Mouse (Mus musculus): ENCODE results near the gene Il1rn.

Gene Il1rn

DNA sequence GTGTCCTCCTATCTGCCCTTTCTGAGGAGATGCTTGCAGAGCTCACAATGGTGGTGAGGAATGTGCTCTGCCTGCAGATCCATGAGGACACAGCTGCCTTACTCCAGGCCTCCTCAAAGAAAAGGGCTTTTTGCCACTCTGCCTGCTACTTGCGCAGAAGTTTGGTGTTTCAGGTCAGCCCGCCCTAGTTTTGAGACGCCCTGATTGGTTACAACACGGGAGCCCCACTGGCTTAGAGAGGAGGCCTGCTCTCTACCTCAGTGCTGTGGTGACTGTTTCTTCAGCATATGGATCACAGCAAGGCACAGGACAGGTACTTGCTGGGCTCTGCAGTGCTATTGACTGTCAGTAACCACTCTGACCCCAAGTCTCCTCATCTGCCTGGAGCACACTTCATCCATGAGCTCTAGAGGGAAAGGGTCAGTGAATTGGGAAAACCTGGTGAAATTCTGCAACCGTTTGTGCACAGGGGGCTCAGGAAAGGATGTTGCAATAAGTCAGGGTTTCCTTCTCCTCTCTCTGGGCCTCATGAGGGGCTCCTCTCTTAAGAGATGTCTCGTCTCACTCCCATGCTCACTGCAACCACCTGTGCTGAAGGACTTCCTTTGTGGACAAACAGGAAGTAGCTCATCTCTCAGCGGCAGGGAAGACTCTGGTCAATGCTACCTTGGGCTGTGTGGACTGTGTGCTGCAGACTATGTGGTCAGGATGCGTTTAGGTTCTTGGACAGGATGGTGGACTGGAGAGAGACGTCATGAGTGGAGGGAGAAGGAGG is 46.0 kb downstream of the Il1rn start:
- DNase-seq (ENCODE audit: low spot score): no peak

GRCm38 (mm10) chr2:24383636-24384035 is 47.0 kb downstream of the Il1rn start:
- DNase-seq (ENCODE audit: low spot score): no peak

DNA sequence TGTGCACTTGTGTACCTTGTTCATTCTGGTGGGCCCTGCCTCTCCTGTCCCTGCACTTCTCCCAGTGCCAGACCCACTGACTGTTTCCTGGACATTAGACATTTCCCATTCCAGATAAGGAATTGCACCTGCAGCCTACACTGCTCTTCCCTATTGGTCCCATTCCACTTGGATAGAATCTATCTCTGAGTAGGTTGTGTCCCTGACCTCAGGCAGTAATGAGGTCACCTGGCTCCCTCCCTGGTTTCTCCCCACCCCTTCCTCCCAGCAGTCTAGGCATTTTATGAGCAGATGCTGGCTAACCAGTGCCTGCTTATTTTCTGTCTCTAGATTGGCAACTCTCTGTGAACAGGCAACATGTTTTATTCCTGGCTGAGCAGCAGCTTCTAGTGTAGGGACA is 47.7 kb downstream of the Il1rn start:
- DNase-seq (ENCODE audit: low spot score): no peak

- DNase-seq (ENCODE audit: low spot score): no peak
Measured at GRCm38 (mm10) chr2:24385111-24385961, 48.7 kb downstream of the Il1rn start.

DNA sequence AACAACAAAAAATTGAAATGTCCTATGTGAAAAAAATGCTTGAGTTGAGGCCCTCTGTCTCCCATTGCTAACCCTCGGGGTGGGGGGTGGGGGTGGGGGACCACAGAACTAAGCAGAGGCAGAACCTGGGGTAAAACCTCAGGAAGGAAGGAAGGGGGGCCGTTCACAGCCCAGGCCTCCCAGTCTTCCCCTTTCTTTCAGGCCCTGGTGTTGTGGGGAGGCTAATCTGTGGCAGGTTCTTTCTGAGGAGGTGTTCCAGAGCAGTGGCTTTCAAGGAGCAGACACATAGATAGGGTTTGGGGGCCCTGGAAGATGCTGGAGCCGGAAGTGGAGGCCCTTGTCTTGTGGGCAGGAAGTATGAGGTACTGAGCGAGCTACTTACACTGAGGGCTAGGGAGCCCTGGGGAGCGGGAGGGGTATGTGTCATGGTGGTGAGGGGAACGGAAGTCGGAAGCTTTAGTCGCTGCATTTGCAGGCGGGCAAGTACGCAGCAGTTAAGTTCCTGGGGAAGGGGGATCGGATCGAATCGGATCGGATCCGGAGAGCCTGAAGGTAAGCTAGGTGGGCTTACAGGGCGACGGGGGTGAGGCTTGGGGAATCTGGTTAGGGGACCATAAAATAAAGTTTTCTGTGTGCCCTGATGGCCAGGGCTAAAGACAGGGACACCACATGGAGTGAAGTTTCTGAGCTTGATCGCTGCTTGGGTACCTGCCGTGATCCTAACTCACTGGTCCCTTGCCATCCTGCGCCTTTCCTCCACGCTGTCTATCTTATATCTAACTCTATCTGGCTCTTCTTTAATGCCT is 49.7 kb downstream of the Il1rn start:
- no peak for DNase-seq (ENCODE audit: low spot score)

DNA sequence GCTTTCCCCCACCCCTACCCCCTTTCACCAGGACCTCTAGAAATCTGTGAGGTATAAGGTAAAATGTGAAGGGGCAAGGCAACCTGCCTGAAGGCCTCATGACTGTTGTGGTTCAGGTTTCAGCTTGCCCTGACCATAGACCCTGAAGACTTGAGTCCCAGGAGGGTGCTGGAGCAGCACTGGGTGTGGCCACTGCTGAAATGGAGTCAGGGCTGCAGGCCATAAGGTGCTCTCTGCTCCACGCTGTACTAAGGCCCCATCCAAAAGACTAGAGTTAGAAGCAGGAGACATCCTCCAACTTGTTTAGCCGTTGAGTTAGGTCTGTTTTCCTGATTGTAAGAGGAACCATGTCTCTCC is 50.3 kb downstream of the Il1rn start:
- DNase-seq (ENCODE audit: low spot score): no peak

GRCm38 (mm10) chr2:24387361-24388283 is 51.0 kb downstream of the Il1rn start:
- DNase-seq (ENCODE audit: low spot score): no peak

DNA sequence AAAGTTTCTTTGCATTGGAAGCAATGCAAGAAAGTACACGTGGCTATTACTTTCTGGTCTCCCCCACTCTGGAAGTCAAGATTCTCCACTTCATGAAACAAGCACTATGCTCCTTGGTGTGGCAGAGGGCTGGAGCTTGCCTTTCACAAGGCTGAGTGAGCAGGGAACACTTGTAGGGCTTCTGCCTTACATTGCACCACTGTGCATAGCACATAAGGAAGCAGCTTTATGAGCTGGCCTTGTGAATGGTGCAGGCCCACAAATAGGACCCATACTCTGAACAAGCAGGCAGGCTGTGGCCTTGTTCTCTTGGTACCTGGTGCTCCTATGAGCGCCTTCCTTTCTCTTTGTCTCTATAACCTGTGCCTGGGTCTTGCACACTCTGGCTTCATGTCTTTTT is 56.6 kb downstream of the Il1rn start:
- DNase-seq (ENCODE audit: low spot score): no peak

GRCm38 (mm10) chr2:24397115-24397514 is 60.5 kb downstream of the Il1rn start:
- DNase-seq (ENCODE audit: low spot score): no peak

GRCm38 (mm10) chr2:24400711-24401110 is 64.1 kb downstream of the Il1rn start:
- no peak for DNase-seq (ENCODE audit: low spot score)

Data from ovary, postnatal 14 days (tissue).